Mouse (Mus musculus) WW6 (cell line): ENCODE results near the gene 1190005I06Rik.

Source experiments
- DNase-seq: peaks from one replicate; pipeline ENCODE4 v3.0.0-alpha.2; 2013; ENCODE audit warnings: low read depth, low spot score

The 1190005I06Rik gene

DNA sequence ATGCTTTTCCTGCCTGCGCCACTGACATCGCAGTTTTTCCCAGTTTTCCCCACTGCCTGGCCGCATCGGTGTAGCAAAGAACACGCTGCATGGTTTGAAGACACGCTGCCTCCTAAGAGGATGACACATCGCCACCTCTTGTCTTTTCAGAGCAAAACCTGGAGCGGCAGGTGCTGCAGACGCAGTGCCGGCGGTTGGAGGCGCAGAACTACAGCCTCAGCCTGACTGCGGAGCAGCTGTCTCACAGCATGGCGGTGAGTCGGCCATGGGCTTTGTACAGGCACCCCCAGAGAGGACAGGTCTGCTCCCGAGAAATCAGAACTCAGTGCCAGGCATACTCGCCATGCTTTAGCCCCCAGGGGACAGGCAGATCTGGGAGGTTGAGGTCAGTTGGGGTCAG is 69.6 kb downstream of the 1190005I06Rik start:
- no peak for DNase-seq

DNA sequence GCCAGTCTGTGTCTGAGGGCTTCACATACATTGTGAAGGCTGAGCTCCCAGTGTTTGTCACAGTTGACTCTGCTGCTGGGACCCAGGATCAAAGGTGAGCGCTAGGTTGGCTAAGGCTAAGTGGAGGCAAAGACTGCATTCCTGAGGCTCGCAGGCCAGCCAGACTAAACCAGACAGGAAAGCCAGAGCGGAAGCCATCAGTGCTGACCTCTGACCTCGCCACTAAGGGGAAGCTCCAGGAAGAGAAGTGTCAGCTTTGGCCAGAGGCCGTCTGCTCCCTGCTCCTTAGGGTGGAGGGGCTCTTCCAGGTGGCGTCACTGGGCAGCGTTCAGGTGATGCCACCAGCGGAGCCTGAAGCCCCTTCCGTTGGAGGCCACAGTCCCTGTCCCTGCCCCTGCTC is 71.6 kb downstream of the 1190005I06Rik start:
- DNase-seq = no peak

DNA sequence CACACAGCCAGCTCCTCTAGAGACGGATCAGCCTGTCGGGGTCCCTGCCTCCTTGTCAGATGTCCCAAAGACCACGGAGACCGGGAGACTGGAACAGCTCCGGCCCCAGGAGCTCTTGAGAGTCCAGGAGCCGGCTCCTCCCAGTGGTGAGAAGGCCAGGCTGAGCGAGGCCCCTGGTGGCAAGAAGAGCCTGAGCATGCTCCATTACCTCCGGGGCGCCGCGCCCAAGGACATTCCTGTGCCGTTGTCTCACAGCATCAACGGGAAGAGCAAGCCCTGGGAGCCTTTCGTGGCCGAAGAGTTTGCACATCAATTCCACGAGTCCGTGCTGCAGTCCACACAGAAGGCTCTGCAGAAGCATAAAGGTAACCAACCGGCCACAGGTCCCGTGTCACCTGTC is 72.5 kb downstream of the 1190005I06Rik start:
- DNase-seq = no peak

DNA sequence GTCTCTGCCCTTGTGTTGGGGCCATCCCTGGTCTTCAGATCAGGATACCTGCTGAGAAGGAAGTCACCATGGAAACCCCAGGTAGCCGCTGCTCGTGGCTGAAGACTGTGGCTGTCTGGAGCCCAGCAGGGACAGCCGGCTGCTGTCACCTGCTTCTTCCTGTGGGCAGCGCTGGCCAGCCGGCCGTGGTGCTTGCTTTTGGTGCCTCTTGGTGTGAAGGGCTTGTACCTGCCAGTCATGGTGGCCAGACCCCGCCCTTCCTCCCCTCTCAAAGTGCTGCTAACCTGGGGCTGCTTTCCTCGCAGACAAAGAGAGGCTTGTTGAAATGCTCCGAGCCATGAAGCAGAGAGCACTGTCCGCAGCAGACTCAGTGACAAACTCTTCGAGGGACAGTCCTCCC is 73.6 kb downstream of the 1190005I06Rik start:
- no peak for DNase-seq

DNA sequence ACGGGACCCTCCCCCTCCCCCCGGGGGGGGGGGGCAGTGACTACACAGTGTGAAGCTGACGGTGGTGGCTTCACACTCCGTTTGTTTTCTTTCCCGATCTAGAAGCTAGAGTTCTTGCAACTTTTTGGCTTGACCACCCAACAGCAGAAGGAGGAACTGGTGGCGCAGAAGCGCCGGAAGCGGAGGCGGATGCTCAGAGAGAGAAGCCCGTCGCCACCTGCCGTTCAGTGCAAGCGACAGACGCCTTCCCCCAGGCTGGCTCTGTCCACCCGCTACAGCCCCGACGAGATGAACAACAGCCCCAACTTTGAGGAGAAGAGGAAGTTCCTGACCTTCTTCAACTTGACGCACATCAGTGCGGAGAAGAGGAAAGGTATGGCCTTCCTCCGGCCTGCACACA is 74.9 kb downstream of the 1190005I06Rik start:
- DNase-seq = no peak

DNA sequence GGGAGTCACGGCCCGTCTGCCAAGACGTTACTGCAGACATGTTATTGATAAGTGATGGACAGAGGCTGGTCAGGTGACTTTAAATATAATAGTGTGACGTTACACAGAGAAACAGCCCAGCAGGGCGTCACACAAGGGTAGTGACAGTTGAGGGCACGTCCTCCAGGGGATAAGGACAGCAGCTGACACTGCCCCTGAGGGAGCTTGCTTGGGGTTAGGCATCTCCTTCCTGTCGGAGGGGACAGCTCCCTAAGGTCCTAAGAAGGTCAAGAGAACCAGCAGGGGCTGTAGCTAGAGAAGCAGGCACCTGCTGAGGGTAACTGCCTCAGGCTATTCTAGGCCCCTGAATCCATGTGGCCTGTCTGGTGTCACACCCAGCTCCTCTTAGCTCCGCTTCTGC is 75.9 kb downstream of the 1190005I06Rik start:
- DNase-seq = no peak

DNA sequence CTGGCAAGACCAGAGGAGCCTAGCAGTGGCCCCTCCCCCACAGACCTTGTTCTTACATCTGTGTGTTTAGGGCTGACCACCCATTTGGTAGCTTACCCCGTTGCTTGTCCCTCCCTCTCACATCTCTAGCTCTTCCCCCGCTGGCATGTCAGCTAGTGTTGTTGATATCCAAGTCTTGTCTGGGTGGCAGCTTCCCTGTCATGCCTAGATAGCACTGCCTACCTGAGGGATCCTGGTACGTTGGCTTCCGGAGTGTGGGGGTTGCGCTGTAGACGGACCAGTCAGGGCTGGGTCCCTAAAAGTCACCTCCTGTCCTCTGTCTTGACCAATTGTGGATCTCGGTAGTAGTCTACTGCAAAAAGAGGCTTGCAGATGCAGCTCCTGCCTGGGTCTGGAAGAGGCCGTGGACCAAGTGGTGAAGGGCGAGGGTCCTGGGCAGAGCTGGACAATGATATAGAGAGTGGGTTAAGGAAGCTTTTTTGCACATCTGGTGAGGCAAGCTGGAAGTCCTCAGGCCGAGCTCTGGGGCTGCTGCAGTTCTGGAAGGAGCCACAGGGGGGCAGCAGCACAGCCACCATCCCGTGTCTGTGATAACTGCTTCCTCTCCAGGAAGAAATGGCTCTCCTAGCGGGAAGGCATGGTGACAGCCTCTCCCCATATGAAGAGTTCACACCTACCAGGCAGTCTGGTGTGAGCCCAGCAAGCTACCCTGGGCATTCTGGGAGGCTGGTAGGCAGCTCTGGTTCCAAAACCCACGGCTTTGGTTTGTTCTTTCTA is 77.3 kb downstream of the 1190005I06Rik start:
- peak; percentile 74 for DNase-seq

DNA sequence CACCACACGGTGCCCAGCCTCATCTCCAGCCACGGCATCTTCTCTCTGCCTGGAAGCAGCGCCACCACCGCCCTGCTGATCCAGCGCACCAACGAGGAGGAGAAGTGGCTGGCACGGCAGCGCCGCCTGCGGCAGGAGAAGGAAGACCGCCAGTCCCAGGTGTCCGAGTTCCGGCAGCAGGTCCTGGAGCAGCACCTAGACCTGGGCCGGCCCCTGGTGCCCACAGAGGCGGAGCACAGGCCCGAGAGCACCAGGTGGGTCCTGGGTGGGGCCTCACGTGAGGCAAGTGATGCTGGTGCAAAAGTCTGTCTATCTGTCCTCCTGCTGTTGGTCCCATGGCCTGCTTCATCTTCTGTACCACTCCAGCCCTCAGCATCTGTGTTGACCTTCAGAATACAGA is 78.3 kb downstream of the 1190005I06Rik start:
- no peak for DNase-seq

DNA sequence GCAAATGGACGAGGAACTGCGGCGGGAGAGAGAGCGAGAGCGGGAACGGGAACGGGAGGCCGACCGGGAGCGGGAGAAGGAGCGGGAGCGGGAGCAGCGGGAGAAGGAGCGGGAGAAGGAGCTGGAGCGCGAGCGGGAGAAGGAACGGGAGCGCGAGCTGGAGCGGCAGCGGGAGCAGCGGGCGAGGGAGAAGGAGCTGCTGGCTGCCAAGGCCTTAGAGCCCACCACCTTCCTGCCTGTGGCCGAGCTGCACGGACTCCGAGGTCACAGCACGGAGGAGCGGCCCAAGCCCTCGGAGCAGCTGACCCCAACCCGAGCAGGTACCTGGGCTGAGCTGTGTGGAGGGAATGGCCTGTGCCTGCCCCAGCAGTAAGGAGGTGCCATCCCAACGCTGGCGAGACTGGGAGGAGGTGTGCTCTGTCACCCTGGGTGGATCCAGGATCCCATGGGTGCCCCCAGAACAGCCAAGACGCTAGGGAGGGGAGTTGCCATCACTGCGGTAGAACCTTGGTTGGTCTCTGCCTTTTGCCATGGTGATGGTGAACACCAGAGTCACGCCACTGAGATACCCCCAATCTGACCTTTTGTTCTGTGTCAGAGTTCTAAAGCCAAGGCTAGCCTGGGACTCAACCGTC is 79.2 kb downstream of the 1190005I06Rik start:
- DNase-seq = no peak

DNA sequence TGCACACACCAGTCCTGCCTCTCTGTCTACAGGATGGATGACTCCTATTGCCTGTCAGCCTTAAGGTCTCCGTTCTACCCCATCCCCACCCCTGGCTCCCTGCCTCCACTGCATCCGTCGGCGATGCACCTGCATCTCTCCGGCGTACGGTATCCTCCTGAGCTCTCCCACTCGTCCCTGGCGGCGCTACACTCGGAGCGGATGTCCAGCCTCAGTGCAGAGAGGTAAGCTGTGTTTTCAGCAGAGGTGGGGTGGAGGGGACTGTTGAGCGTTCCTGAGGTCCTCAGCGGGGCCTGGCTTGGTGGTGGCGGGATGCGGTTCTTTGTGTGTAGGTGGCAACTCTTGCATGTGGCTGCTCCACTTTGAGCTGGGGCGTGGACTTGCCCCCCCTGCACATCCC is 79.7 kb downstream of the 1190005I06Rik start:
- no peak for DNase-seq

DNA sequence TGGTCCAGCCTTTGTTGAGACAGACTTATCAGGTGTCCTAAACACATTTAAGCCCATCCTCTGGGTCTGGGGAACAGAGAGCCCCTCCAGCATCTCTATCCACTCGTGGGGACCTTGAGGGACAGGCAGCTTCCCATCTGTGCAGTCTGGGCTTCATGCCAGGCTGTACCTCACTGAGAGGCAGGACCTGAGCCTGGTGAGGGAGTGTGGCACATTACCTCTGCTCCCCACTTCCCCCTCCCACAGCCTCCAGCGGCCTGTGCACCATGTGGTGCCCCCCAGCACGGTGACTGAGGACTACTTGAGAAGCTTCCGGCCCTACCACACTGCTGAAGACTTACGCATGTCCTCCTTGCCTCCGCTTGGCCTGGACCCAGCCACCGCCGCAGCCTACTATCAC is 80.8 kb downstream of the 1190005I06Rik start:
- no peak for DNase-seq

DNA sequence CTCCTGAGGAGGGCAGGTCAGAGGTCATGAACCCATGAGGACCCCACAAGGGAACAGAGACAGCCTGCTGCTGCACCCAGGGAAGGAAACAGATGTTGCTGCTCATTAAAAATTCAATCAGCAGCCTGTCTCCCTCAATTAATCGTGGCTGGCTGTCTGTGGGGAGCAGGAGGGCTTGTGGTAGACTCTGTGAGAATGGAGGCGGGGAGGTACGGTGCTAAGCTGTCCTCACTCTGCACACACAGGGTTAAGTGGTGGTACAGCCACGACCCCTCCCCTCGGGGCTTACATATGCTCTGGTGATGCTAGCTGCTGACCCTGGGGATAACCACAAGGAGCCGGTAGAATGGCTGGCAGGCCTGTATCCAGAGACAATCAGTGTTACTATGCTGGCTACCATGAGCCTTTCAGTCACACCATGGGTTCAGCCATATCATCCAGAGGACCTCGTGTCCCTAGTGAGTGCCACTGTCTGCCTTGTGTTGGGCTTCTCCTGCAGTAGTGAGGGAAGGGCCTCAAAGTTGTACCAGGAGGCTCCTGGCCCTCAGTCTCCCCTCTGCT is 82.2 kb downstream of the 1190005I06Rik start:
- DNase-seq = no peak

DNA sequence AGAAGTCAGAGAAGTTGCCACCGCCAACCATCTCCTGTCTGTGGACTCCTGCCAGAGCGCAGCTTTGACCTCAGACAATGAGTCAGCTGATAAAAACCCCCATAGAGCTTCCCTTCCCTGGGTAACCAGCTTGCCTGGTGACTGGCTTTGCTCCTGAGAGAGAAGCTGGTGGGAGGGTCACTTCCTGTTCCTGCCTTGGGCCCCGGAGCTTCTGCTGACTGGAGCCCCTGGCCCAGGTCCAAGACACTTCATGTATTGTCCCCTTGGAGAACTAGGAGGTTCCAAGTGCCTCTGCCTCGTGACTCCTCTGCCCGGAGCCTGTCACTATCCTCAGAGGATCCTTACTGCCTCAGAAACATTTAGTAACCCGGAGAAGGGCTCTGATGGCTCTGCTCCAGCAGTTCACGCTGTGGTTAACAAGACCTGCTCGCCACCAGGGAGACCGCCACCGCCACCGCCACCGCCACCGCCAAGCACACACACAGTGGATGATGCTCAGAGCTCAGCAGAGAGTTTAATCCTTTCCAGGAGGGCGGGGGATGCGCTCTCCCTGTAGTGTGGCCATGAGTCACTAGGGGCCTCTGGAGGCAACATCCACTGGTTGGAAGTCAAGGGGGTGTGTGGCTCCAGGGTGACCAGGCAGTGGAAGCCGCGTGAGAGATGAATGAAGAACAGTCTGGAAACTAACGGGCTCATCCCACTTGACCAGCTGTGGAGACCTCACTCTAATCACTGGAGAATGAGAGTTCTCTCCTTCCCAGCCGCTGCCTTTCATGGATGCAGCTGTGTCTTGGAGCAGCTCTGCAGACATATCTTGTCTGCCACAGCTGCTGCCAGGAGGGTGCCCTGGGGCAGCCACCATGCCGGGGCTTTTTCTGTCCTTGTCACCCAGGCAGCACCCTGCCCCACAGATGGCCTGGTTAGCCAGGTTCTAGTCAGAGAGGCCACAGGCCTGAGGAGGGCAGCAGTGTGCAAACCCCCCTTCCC is 83.3 kb downstream of the 1190005I06Rik start:
- no peak for DNase-seq

DNA sequence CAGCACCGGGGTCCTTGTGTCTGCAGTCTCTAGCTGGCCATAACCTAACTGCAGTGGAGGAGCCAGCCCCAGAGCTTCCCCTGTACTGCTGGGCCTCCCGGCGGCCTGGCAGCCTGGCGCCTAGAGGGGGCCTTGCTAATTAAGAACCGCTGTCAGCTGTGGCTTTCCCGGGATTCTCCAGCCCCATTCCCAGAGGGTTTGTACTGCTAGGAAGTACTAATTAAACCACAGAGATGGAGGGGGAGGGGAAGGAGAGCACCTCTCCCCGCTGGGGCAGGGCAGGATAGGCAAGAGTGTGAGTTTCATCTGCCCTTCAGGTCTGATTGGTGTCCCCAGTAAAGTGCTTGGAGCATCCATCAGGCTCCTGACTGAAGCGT is 84.1 kb downstream of the 1190005I06Rik start:
- no peak for DNase-seq

DNA sequence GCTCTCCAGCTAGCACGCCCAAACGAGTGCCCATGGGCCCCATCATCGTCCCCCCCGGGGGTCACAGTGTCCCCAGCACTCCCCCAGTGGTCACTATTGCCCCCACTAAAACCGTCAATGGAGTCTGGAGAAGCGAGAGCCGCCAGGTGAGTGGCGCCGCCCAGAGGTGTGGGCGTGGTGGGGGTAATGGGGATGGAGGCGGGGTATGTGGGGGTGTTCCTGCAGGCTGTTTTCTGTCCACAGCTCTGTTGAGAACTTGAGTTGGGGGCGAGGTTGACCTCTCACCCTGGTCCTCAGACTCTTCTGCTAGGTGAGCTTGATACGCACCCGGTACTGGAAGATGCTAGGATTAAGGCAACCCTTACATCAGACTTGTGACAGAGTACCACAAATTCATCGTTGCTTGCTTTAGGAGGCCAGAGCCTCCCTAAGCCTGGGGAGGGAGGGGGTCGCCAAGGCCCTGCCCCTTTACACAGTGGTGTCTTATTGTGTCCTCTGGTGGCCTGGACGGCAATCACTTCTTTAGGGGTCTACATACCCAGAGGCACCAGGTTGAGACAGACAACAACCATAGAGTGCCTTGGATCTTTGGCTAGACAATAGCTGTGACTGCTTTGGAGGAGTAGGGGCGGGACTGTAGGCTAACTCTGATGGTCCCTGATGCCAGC is 84.6 kb downstream of the 1190005I06Rik start:
- DNase-seq = no peak

DNA sequence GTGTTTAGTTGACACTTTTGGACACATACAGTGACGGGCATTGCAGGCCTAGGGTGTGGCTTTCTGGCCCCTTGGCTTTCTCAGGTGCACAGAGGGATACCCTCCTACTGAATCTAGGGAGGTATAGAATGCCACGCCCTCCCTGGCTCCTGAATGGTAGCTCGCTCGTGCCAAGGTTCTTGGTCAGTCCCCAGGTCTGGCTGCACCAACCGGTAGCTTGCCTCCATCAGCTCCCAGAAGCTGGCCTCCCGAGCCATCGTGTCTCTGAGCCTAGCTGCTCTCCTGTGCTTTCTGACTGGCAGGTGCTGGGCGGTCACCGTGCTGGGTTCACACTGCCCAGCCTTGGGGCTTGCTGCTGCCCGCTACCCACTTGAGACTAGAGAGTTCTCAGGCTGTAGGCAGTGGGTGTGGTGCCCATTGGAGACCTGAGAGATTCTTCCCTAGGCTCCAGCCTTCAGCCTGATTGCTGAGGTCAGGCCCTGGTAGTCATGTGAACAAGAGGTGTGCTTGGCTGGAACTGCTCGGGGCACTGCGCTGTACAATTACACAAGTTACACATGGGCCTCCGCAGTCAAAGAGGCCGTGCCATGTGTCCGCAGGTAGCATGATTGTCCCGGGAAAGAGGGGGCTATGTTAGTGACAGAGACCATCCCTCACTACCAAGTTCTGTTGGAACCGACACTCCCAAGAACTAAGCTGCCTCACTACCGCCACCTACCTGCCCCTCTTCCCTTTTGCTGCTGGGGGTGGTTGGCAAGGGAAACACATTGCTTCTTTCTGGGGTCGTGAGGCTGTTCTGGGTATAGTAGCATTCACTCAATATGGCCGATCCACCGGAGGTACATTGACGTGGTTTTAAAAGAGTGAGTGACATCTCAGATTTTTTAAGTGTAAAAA is 85.6 kb downstream of the 1190005I06Rik start:
- no peak for DNase-seq

DNA sequence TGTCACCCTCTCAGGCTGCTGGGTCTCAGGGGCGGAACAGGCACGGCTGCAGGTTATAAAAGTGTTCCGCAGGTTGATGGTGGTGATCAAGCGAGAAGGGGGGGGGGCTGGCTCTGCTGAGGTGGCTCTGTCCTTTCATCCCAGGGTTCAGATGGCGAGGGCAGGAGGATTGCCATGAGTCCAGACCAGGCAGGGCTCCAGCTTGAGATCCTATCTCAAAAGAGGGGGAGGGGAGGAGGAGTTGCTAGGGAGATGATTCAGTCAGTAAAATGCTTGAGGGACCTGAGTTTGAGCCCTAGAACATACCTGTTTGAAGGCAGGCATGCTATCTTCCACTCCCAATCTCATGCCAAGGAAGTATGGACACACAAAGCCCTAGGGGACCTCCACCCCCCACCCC is 86.9 kb downstream of the 1190005I06Rik start:
- DNase-seq = no peak

DNA sequence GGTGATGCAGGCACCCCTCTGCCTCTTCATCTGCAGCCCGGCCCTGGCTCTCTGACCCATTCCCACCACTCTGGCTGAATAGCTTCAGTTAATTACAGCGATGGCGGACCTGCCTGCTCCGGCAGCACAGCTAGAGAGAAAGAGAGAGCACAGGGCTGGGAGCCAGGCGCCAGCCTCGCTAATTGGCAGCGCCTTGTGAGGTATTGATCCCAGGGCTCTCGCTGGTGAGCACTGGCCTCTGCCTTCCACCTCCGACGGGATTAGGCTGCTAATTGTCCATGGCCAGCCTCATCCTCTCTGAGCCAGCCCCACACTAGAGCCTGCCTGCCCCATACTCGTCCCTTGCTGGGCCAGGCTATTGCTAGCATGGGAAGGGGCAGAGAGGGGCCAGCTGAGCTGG is 87.8 kb downstream of the 1190005I06Rik start:
- no peak for DNase-seq
